Mouse (Mus musculus) hindbrain, embryonic 15.5 days (tissue): Measurements from ENCODE around the gene Olfr959. TPM values are rescaled to one million over a fixed set of nuclear protein-coding genes. Genes with fewer than 3 reads are reported as not detected.
A peak's percentile ranks its signal among the peaks of the same experiment; 100 is the strongest.

Experiments used
- ATAC-seq: fragments of 200-750 bp; cut with Nextera tagmentation; 2 replicates; pipeline ENCODE4 v1.8.0; 2017; ENCODE audit warnings: low read depth, moderate number of reproducible peaks, moderate TSS enrichment; ENCODE audit not compliant: low FRiP score
- H3K27ac ChIP-seq: fragments of 300-500 bp; sonication (generic); replicated peaks from 2 replicates; pipeline ENCODE4 v1.5.1; 2015; ENCODE audit warnings: mild to moderate bottlenecking, inconsistent platforms
- H3K27me3 ChIP-seq: fragments of 300-500 bp; sonication (generic); 2 replicates; pipeline ENCODE4 v1.6.1; 2015; ENCODE audit warnings: control low read depth, inconsistent platforms
- H3K36me3 ChIP-seq: fragments of 300-500 bp; sonication (generic); 2 replicates; pipeline ENCODE4 v1.6.1; 2015; ENCODE audit warnings: control low read depth, inconsistent platforms
- H3K4me1 ChIP-seq: fragments of 300-500 bp; sonication (generic); replicated peaks from 2 replicates; pipeline ENCODE4 v1.6.1; 2015; ENCODE audit warnings: control low read depth, inconsistent platforms
- H3K4me2 ChIP-seq: fragments of 300-500 bp; sonication (generic); 2 replicates; pipeline ENCODE4 v1.6.1; 2015; ENCODE audit warnings: moderate library complexity, mild to moderate bottlenecking, inconsistent platforms
- H3K4me3 ChIP-seq: fragments of 300-500 bp; sonication (generic); 2 replicates; pipeline ENCODE4 v1.5.1; 2015; ENCODE audit warnings: mild to moderate bottlenecking, inconsistent platforms
- H3K9ac ChIP-seq: fragments of 300-500 bp; sonication (generic); 2 replicates; pipeline ENCODE4 v1.6.1; 2015; ENCODE audit warnings: inconsistent platforms
- H3K9me3 ChIP-seq: fragments of 300-500 bp; sonication (generic); 2 replicates; pipeline ENCODE4 v1.6.1; 2016; ENCODE audit warnings: control low read depth, inconsistent platforms
- WGBS: fragments of 180-500 bp; shearing (Covaris S2); methylation state at CpG from one replicate; pipeline ENCODE4 v1.1.7; 2015; 5-methylcytosine and 5-hydroxymethylcytosine counted together
- polyA plus RNA-seq: library from polyadenylated mRNA; unstranded; fragments of >200 nt; fragmentation: Nextera tagmentation; extraction: Ambion mirVana; gene quantifications from 2 replicates; pipeline ENCODE4 v1.2.1, GENCODE M21; 2015

Olfr959 gene
- polyA plus RNA-seq, 1 experiment from 2014 or later, result not detected

GRCm38 (mm10) chr9:39557529-39558348 is 17.6 kb downstream of the Olfr959 start:
- H3K9me3 ChIP-seq, result no peaks in the 10 kb centered on the region
- no peak overlapping the region for H3K9ac ChIP-seq
- H3K4me1 ChIP-seq, result peaks cover 14% of the 10 kb centered on the region
- 19% methylated on average over 3 of the region's 3 CpGs for WGBS
- no peak overlapping the region for H3K4me3 ChIP-seq
- peak overlapping the region; percentile 85 for H3K27ac ChIP-seq
- H3K27me3 ChIP-seq, result no peaks in the 10 kb centered on the region
- peak; percentile 93 for ATAC-seq
- H3K36me3 ChIP-seq, result no peaks in the 10 kb centered on the region
- H3K4me2 ChIP-seq, result peak overlapping the region; percentile 24; the same call in 1 of the 2 replicates

GRCm38 (mm10) chr9:39553946-39554345 is 21.4 kb downstream of the Olfr959 start, which contains the start of gene Olfr958:
Gene Olfr958 (minus strand): TSS chr9:39554054.
- H3K4me2 ChIP-seq, result no peak within 1 kb of the TSS
- peaks cover 14% of the 10 kb centered on the region for H3K4me1 ChIP-seq
- no peaks in the 10 kb centered on the region for H3K9me3 ChIP-seq
- no peaks in the 10 kb centered on the region for H3K27me3 ChIP-seq
- H3K27ac ChIP-seq, result no peak within 1 kb of the TSS
- ATAC-seq, result no peak
- H3K9ac ChIP-seq, result no peak within 1 kb of the TSS
- 44% methylated on average over 2 of the region's 2 CpGs for WGBS
- H3K36me3 ChIP-seq, result no peaks in the 10 kb centered on the region
- no peak within 1 kb of the TSS for H3K4me3 ChIP-seq

- H3K4me3 ChIP-seq, result no peak overlapping the region
- WGBS, result 72% methylated on average over 5 of the region's 5 CpGs
- ATAC-seq, result no peak
- no peak overlapping the region for H3K27ac ChIP-seq
- H3K9me3 ChIP-seq, result no peaks in the 10 kb centered on the region
- H3K27me3 ChIP-seq, result no peaks in the 10 kb centered on the region
- H3K9ac ChIP-seq, result no peak overlapping the region
- H3K36me3 ChIP-seq, result no peaks in the 10 kb centered on the region
- no peak overlapping the region for H3K4me2 ChIP-seq
- H3K4me1 ChIP-seq, result no peaks in the 10 kb centered on the region
Measured at GRCm38 (mm10) chr9:39550806-39551205, 24.6 kb downstream of the Olfr959 start.

DNA sequence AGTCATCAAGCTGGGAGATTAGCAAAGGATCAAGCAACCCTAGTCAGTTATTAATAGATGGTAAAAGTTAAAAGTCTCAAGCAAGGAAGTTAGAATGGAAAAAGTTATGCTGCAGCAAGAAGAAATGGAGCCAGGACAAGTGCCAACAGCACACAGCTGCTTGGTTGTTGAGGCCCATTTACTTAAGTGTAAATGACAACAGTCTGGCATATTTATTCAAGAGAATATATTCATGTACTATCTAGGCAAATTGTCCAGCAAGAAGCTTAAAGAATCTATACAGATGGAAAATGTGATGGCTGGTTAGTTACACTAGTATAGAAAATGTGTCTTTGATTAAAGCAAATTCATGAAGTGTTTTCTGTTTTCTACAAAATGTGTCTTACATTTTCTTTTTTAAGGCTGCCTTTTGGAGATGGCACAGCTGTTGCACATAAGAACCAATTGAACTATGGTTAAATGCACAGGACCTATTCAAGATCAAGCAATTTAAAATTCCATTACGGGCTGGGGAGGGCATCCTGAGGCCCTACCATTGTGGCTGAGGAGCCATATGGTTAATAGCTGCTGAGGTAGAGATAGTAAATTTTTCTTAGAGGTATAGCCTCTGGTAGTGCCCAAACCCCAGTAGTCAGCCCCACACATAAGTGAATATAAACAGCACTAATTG is 51.6 kb downstream of the Olfr959 start:
- H3K9me3 ChIP-seq, result no peaks in the 10 kb centered on the region

More for the DNA sequence above, 51.6 kb downstream of the Olfr959 start:
- H3K27ac ChIP-seq, result no peak overlapping the region
- no peak overlapping the region for H3K4me3 ChIP-seq
- H3K4me2 ChIP-seq, result no peak overlapping the region
- 70% methylated on average over 1 of the region's 1 CpGs for WGBS
- no peaks in the 10 kb centered on the region for H3K36me3 ChIP-seq
- no peak overlapping the region for H3K9ac ChIP-seq
- no peaks in the 10 kb centered on the region for H3K27me3 ChIP-seq
- no peaks in the 10 kb centered on the region for H3K4me1 ChIP-seq
- ATAC-seq, result no peak

Other genes starting within 250 kb of the Olfr959 start
- gene Olfr948, start 249.5 kb downstream of the Olfr959 start, polyA plus RNA-seq, result not detected in 2 replicates
- gene Olfr951, start 188.2 kb downstream of the Olfr959 start, polyA plus RNA-seq, result not detected in 2 replicates
- not detected in 2 replicates for gene Olfr952, start 148.4 kb downstream of the Olfr959 start, polyA plus RNA-seq
- not detected in 2 replicates for gene Olfr954, start 118.9 kb downstream of the Olfr959 start, polyA plus RNA-seq
- not detected in 2 replicates for gene Olfr955, start 103.6 kb downstream of the Olfr959 start, polyA plus RNA-seq
- not detected in 2 replicates for gene Olfr44, start 81.6 kb downstream of the Olfr959 start, polyA plus RNA-seq
- gene Olfr957, start 59.8 kb downstream of the Olfr959 start, polyA plus RNA-seq, result not detected in 2 replicates
- gene Olfr958, start 21.5 kb downstream of the Olfr959 start, polyA plus RNA-seq, result not detected in 2 replicates
- gene AW551984, start 28.8 kb upstream of the Olfr959 start, polyA plus RNA-seq, result 158 and 162 TPM in 2 replicates
- gene Olfr148, start 35.1 kb upstream of the Olfr959 start, polyA plus RNA-seq, result not detected in 2 replicates
- gene Olfr960, start 45.8 kb upstream of the Olfr959 start, polyA plus RNA-seq, result not detected in 2 replicates
- gene Olfr961, start 69.5 kb upstream of the Olfr959 start, polyA plus RNA-seq, result not detected in 2 replicates
- gene Olfr963, start 91.6 kb upstream of the Olfr959 start, polyA plus RNA-seq, result not detected in 2 replicates
- not detected in 2 replicates for gene Olfr149, start 131.5 kb upstream of the Olfr959 start, polyA plus RNA-seq
- not detected in 2 replicates for gene Olfr965, start 135.8 kb upstream of the Olfr959 start, polyA plus RNA-seq
- gene Olfr150, start 155.4 kb upstream of the Olfr959 start, polyA plus RNA-seq, result not detected in 2 replicates
- gene Olfr967, start 170.7 kb upstream of the Olfr959 start, polyA plus RNA-seq, result not detected in 2 replicates
- gene Olfr968, start 207.7 kb upstream of the Olfr959 start, polyA plus RNA-seq, result not detected in 2 replicates
- not detected in 2 replicates for gene Olfr969, start 215.4 kb upstream of the Olfr959 start, polyA plus RNA-seq
- not detected in 2 replicates for gene Olfr970, start 233.3 kb upstream of the Olfr959 start, polyA plus RNA-seq